In genomic region chr6:54704847-54705246, GRCm38 (mm10) we compare ENCODE assay signal across 15 mouse cellular contexts. TPM values are rescaled to one million over a fixed set of nuclear protein-coding genes. Genes with fewer than 3 reads are reported as not detected.
DNase-seq lines count a peak whose midpoint lies in the region; ATAC-seq and TF ChIP-seq lines count a peak whose summit lies in the region.
"Had no signal": no experiment of that assay in that cellular context is flagged by ENCODE, and none has a peak within 500 bp of the region (broad histone marks: within the 10 kb centered on the region; RNA-seq: fewer than 3 reads in every experiment).

No protein-coding gene starts in this region.

- ATAC-seq in neural tube, embryonic 12.5 days (ENCODE audit: low FRiP score, low read depth) = 0 out of 2 replicates have a peak, but pooled peaks have one; percentile 27
- no peak for ATAC-seq in neural tube, embryonic 15.5 days (ENCODE audit: low FRiP score)
- peak; percentile 25; the same call in 1 of the 2 replicates for ATAC-seq in forebrain, embryonic 13.5 days
- no peak for ATAC-seq in hindbrain, postnatal 0 days
- ATAC-seq in midbrain, embryonic 16.5 days = 0 out of 2 replicates have a peak, but pooled peaks have one; percentile 30
- ATAC-seq in kidney, embryonic 15.5 days (replicated peaks; ENCODE audit: low FRiP score) = no peak

- DNase-seq in hindbrain, postnatal 0 days (ENCODE audit: low spot score) = no peak
- no peak for DNase-seq in lung, postnatal 36 days
- DNase-seq in lung, postnatal 4 days = no peak
- DNase-seq: cerebellum, adult 11 months; gastrocnemius, postnatal 25 days had no signal

- TF ChIP-seq CTCF in hindbrain, postnatal 0 days (IDR thresholded peaks at IDR 0.05; ENCODE audit: low read depth) = no peak

- no peak overlapping the region for H3K27ac ChIP-seq in neural tube, embryonic 12.5 days
- no peak overlapping the region for H3K27ac ChIP-seq in neural tube, embryonic 15.5 days (replicated peaks)
- peak overlapping the region; percentile 86 for H3K27ac ChIP-seq in forebrain, embryonic 13.5 days
- H3K27ac ChIP-seq in hindbrain, postnatal 0 days = 0 out of 2 replicates have a peak overlapping the region, but pooled peaks have one; percentile 0
- H3K27ac ChIP-seq in midbrain, embryonic 16.5 days (ENCODE audit: low read length) = peak overlapping the region; percentile 24; the same call in 1 of the 2 replicates
- no peak overlapping the region for H3K27ac ChIP-seq in kidney, embryonic 15.5 days
- H3K27ac ChIP-seq: heart, adult 2 months; heart, embryonic 15.5 days; limb, embryonic 10.5 days had no signal

- peaks cover 26% of the 10 kb centered on the region; the same call in 1 of the 2 replicates for H3K4me1 ChIP-seq in neural tube, embryonic 12.5 days
- H3K4me1 ChIP-seq in neural tube, embryonic 15.5 days = peaks cover 27% of the 10 kb centered on the region
- H3K4me1 ChIP-seq in forebrain, embryonic 13.5 days = peaks cover 44% of the 10 kb centered on the region
- peaks cover 7% of the 10 kb centered on the region; the same call in 1 of the 2 replicates for H3K4me1 ChIP-seq in hindbrain, postnatal 0 days (ENCODE audit: insufficient read depth, low read length)
- H3K4me1 ChIP-seq in midbrain, embryonic 16.5 days (ENCODE audit: control insufficient read depth, insufficient read depth, low read length) = peaks cover 12% of the 10 kb centered on the region
- peaks cover 23% of the 10 kb centered on the region for H3K4me1 ChIP-seq in kidney, embryonic 15.5 days

- 37% methylated on average over 5 of the region's 5 CpGs for WGBS in neural tube, embryonic 12.5 days
- WGBS in neural tube, embryonic 15.5 days = 37% methylated on average over 5 of the region's 5 CpGs
- WGBS in forebrain, embryonic 13.5 days = 19% methylated on average over 5 of the region's 5 CpGs
- 32% methylated on average over 5 of the region's 5 CpGs for WGBS in hindbrain, postnatal 0 days
- WGBS in midbrain, embryonic 16.5 days = 16% methylated on average over 5 of the region's 5 CpGs
- 34% methylated on average over 5 of the region's 5 CpGs for WGBS in kidney, embryonic 15.5 days

- H3K9me3 ChIP-seq in neural tube, embryonic 12.5 days = no peaks in the 10 kb centered on the region
- H3K9me3 ChIP-seq in neural tube, embryonic 15.5 days (replicated peaks) = no peaks in the 10 kb centered on the region
- H3K9me3 ChIP-seq in forebrain, embryonic 13.5 days (replicated peaks) = no peaks in the 10 kb centered on the region
- H3K9me3 ChIP-seq in hindbrain, postnatal 0 days (ENCODE audit: low read length) = no peaks in the 10 kb centered on the region
- H3K9me3 ChIP-seq in midbrain, embryonic 16.5 days (replicated peaks; ENCODE audit: control insufficient read depth, low read length, poor library complexity, severe bottlenecking) = no peaks in the 10 kb centered on the region
- no peaks in the 10 kb centered on the region for H3K9me3 ChIP-seq in kidney, embryonic 15.5 days (replicated peaks)
- H3K9me3 ChIP-seq: heart, embryonic 15.5 days; limb, embryonic 10.5 days had no signal

- H3K4me2 ChIP-seq in neural tube, embryonic 12.5 days (replicated peaks) = no peak overlapping the region
- no peak overlapping the region for H3K4me2 ChIP-seq in neural tube, embryonic 15.5 days
- H3K4me2 ChIP-seq in forebrain, embryonic 13.5 days = no peak overlapping the region
- no peak overlapping the region for H3K4me2 ChIP-seq in hindbrain, postnatal 0 days (ENCODE audit: low read depth, low read length)
- H3K4me2 ChIP-seq in midbrain, embryonic 16.5 days (ENCODE audit: low read length) = no peak overlapping the region
- no peak overlapping the region for H3K4me2 ChIP-seq in kidney, embryonic 15.5 days

- peaks cover 15% of the 10 kb centered on the region; the same call in 1 of the 2 replicates for H3K27me3 ChIP-seq in neural tube, embryonic 12.5 days (replicated peaks)
- H3K27me3 ChIP-seq in neural tube, embryonic 15.5 days (replicated peaks) = peaks cover 12% of the 10 kb centered on the region; the same call in 1 of the 2 replicates
- H3K27me3 ChIP-seq in forebrain, embryonic 13.5 days = peaks cover 7% of the 10 kb centered on the region; the same call in 1 of the 2 replicates
- H3K27me3 ChIP-seq in hindbrain, postnatal 0 days (ENCODE audit: insufficient read depth, low read length) = no peaks in the 10 kb centered on the region
- no peaks in the 10 kb centered on the region for H3K27me3 ChIP-seq in midbrain, embryonic 16.5 days (ENCODE audit: control insufficient read depth, insufficient read depth, low read depth, low read length)
- H3K27me3 ChIP-seq in kidney, embryonic 15.5 days = peaks cover 49% of the 10 kb centered on the region

- no peak overlapping the region for H3K4me3 ChIP-seq in neural tube, embryonic 12.5 days
- H3K4me3 ChIP-seq in neural tube, embryonic 15.5 days (replicated peaks) = no peak overlapping the region
- H3K4me3 ChIP-seq in forebrain, embryonic 13.5 days = no peak overlapping the region
- no peak overlapping the region for H3K4me3 ChIP-seq in hindbrain, postnatal 0 days (ENCODE audit: low read length)
- H3K4me3 ChIP-seq in midbrain, embryonic 16.5 days (ENCODE audit: low read depth, low read length) = no peak overlapping the region
- H3K4me3 ChIP-seq in kidney, embryonic 15.5 days (replicated peaks) = no peak overlapping the region
- H3K4me3 ChIP-seq: myocyte had no signal

- no peak overlapping the region for H3K9ac ChIP-seq in neural tube, embryonic 12.5 days
- H3K9ac ChIP-seq in neural tube, embryonic 15.5 days (replicated peaks) = no peak overlapping the region
- no peak overlapping the region for H3K9ac ChIP-seq in forebrain, embryonic 13.5 days
- H3K9ac ChIP-seq in hindbrain, postnatal 0 days (replicated peaks; ENCODE audit: low read length) = no peak overlapping the region
- no peak overlapping the region for H3K9ac ChIP-seq in midbrain, embryonic 16.5 days (ENCODE audit: low read depth, low read length)
- H3K9ac ChIP-seq in kidney, embryonic 15.5 days = no peak overlapping the region
- H3K9ac ChIP-seq: heart, embryonic 15.5 days; liver, postnatal 0 days had no signal

- no peaks in the 10 kb centered on the region for H3K36me3 ChIP-seq in neural tube, embryonic 12.5 days
- 0 out of 2 replicates have a peak, but pooled peaks cover 3% of the 10 kb centered on the region for H3K36me3 ChIP-seq in neural tube, embryonic 15.5 days
- no peaks in the 10 kb centered on the region for H3K36me3 ChIP-seq in forebrain, embryonic 13.5 days (ENCODE audit: poor library complexity, severe bottlenecking)
- H3K36me3 ChIP-seq in hindbrain, postnatal 0 days (ENCODE audit: insufficient read depth, low read length) = no peaks in the 10 kb centered on the region
- H3K36me3 ChIP-seq in midbrain, embryonic 16.5 days (ENCODE audit: control insufficient read depth, insufficient read depth, low read length) = no peaks in the 10 kb centered on the region
- H3K36me3 ChIP-seq in kidney, embryonic 15.5 days = no peaks in the 10 kb centered on the region
- H3K36me3 ChIP-seq: heart, embryonic 15.5 days; limb, embryonic 10.5 days had no signal

RNA-seq across cellular contexts. Expression of gene Mturn, which starts 23.4 kb away (rescaled TPM):
- 45.5 and 46.7 TPM in 2 replicates for polyA plus RNA-seq in neural tube, embryonic 12.5 days (2016; fragmentation: Nextera tagmentation; extraction: Ambion mirVana)
- 62.7 and 75.0 TPM in 2 replicates for polyA plus RNA-seq in neural tube, embryonic 15.5 days (2015; fragmentation: Nextera tagmentation; extraction: Ambion mirVana)
- 54.3 and 55.7 TPM in 2 replicates for polyA plus RNA-seq in forebrain, embryonic 13.5 days (2015; fragmentation: Nextera tagmentation; extraction: Ambion mirVana)
- total RNA-seq in hindbrain, postnatal 0 days (2014; rRNA removed) = 148 TPM in 2 replicates
- polyA plus RNA-seq in hindbrain, postnatal 0 days (2015; fragmentation: Nextera tagmentation; extraction: Ambion mirVana) = 67.9 and 72.5 TPM in 2 replicates
- 123 and 128 TPM in 2 replicates for polyA plus RNA-seq in midbrain, embryonic 16.5 days (2015; fragmentation: Nextera tagmentation; extraction: Ambion mirVana)
- polyA plus RNA-seq in kidney, embryonic 15.5 days (2015; fragmentation: Nextera tagmentation; extraction: Ambion mirVana) = 6.0 and 6.9 TPM in 2 replicates

Comparison
In these comparisons a context has a peak if more than half of its experiments do, and no peak if none do; other contexts are left out.
1. ATAC-seq: peak in neural tube, embryonic 12.5 days (single experiment), forebrain, embryonic 13.5 days (single experiment) and midbrain, embryonic 16.5 days (single experiment); none in neural tube, embryonic 15.5 days (single experiment), hindbrain, postnatal 0 days (single experiment) and kidney, embryonic 15.5 days (single experiment).
2. H3K27ac ChIP-seq: peak in forebrain, embryonic 13.5 days (single experiment), hindbrain, postnatal 0 days (single experiment) and midbrain, embryonic 16.5 days (single experiment); none in neural tube, embryonic 12.5 days (single experiment), neural tube, embryonic 15.5 days (single experiment) and kidney, embryonic 15.5 days (single experiment).